Mouse (Mus musculus): ENCODE measurements around the gene Runx1. TPM values are rescaled to one million over a fixed set of nuclear protein-coding genes. Genes with fewer than 3 reads are reported as not detected.
A peak's percentile ranks its signal among the peaks of the same experiment; 100 is the strongest.

The Runx1 gene
- polyA plus RNA-seq, 1 experiment from 2014 or later: 3.3 TPM

DNA sequence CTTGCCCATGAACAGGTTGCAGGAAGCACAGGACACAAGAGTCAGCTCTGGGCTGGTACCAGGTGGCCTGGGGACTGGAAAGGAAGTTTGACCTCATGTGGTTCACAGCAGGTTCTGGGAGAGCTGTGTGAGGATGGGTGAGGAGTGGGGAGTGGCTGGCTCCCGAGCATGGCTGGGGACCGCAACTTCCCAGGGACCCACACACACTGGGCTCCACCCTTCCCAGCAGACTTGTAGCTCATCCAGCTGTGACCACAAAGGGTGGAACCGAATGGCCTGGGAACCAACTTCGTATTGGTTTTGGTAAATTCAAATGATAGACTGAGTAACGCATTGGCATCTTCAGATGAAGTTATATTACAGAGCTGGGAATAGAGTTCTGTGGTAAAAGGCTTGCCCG lies 43.5 kb downstream of the Runx1 start:
- Histone ChIP-seq H3K4me1 (replicated peaks; ENCODE audit: control insufficient read depth, insufficient read depth, low read length) (0 out of 2 replicates have a peak, but pooled peaks cover 10% of the 10 kb centered on the region), H3K9me3 (ENCODE audit: control insufficient read depth, low read length) (no peaks in the 10 kb centered on the region), H3K4me3 (ENCODE audit: low read depth, low read length) (no peak overlapping the region), H3K27ac (ENCODE audit: low read depth) (no peak overlapping the region), H3K4me2 (ENCODE audit: low read length) (no peak overlapping the region), H3K27me3 (replicated peaks; ENCODE audit: control insufficient read depth, insufficient read depth, low read length) (no peaks in the 10 kb centered on the region; the same call in 1 of the 2 replicates), H3K36me3 (ENCODE audit: control insufficient read depth, insufficient read depth, low read length) (no peaks in the 10 kb centered on the region), H3K9ac (ENCODE audit: low read length) (no peak overlapping the region)
- WGBS: 75% methylated on average over 6 of the region's 6 CpGs
- ATAC-seq (replicated peaks; ENCODE audit: low FRiP score, low TSS enrichment, low read depth): no peak
- DNase-seq (ENCODE audit: low spot score): no peak

DNA sequence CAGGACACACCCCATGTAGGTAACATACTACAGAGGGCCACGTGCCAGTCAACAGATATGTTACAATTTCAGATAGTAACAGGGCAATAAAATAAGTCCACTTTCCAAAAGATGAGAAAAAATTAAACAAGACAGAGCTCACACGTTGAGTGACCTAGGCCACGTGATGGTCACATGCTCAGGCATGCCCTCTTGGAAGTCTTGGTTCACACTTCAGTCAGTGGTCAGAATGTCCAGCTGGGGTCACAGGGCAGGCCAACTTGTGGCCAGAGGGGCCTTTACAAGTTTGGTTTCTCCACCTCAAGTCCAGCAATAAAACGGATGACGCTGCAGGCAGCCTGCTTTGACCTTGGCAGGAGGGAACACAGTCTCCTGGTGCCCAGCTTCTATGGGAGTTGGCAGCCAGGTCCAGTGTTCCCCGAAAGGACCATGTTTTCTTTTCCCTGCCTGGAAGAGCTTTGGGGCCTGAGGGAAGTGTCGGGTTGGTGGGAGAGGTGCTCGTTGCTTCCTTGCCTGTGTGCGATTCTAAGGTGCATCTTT lies 46.0 kb downstream of the Runx1 start:
- Histone ChIP-seq H3K27ac (ENCODE audit: low read depth) (no peak overlapping the region), H3K4me3 (ENCODE audit: low read depth, low read length) (no peak overlapping the region), H3K27me3 (replicated peaks; ENCODE audit: control insufficient read depth, insufficient read depth, low read length) (no peaks in the 10 kb centered on the region; the same call in 1 of the 2 replicates), H3K9ac (ENCODE audit: low read length) (no peak overlapping the region), H3K4me2 (ENCODE audit: low read length) (no peak overlapping the region), H3K36me3 (ENCODE audit: control insufficient read depth, insufficient read depth, low read length) (no peaks in the 10 kb centered on the region), H3K9me3 (ENCODE audit: control insufficient read depth, low read length) (no peaks in the 10 kb centered on the region), H3K4me1 (replicated peaks; ENCODE audit: control insufficient read depth, insufficient read depth, low read length) (0 out of 2 replicates have a peak, but pooled peaks cover 10% of the 10 kb centered on the region)
- DNase-seq (ENCODE audit: low spot score) (no peak), ATAC-seq (replicated peaks; ENCODE audit: low FRiP score, low TSS enrichment, low read depth) (no peak)
- WGBS: 84% methylated on average over 9 of the region's 9 CpGs

DNA sequence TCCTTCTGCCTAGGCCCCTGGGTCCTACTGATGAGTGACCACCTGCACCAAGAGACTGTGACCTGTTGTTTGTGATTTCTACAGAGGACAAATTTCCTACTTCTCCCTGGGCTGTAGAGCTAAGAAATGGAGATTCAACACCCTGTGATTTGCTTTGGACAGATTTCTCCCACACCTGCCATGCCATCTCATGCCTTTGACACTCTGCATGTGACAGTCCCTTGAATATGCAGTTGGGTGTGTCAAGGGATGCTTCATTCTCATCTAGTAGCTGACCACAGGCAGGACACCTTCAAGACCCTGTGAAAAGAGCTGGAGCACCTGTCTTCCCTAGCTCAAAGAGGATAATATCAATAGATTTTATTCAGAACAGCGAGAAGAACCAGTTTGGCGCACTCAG lies 46.8 kb downstream of the Runx1 start:
- ATAC-seq (replicated peaks; ENCODE audit: low FRiP score, low TSS enrichment, low read depth) (no peak), DNase-seq (ENCODE audit: low spot score) (no peak)
- H3K4me1 ChIP-seq (replicated peaks; ENCODE audit: control insufficient read depth, insufficient read depth, low read length): 0 out of 2 replicates have a peak, but pooled peaks cover 10% of the 10 kb centered on the region
- 88% methylated on average over 2 of the region's 2 CpGs for WGBS
- H3K27ac ChIP-seq (ENCODE audit: low read depth): 0 out of 2 replicates have a peak overlapping the region, but pooled peaks have one; percentile 14
- no peak overlapping the region for H3K4me3 ChIP-seq (ENCODE audit: low read depth, low read length)
- H3K9ac ChIP-seq (ENCODE audit: low read length): no peak overlapping the region
- no peak overlapping the region for H3K4me2 ChIP-seq (ENCODE audit: low read length)
- no peaks in the 10 kb centered on the region for H3K9me3 ChIP-seq (ENCODE audit: control insufficient read depth, low read length)
- no peaks in the 10 kb centered on the region for H3K36me3 ChIP-seq (ENCODE audit: control insufficient read depth, insufficient read depth, low read length)
- H3K27me3 ChIP-seq (replicated peaks; ENCODE audit: control insufficient read depth, insufficient read depth, low read length): no peaks in the 10 kb centered on the region; the same call in 1 of the 2 replicates

DNA sequence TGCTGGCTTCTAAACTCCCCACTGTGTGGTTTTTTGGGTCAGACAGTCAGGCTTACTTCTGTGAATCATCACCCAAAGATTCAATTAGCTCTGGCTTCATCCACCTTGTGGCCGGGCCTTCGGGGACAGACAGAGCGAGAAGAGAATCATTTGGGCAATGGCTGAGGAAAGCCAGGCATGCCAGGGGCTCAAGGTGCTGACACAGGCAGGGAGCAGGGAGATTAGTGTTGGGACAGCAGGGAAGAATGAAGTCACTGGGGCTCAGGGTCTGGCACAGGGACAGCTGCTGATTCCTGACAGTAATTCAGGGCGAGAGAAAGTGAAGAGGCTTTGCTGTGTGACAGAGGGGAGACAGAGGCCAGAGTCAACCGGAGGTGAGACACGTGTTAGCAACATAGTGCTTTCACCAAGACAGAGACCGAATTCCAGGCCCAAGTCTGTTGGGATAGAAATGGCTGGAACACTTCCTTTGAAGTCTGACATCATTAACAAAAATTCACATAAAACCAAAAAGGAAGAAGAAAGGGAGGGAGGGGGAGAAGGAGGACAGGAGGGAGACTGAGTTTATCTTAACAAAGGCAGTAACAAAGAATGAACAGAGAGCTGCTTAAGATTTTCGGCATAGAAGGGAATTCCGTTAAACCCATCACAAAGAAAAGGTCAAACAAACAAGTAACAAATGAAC lies 47.7 kb downstream of the Runx1 start:
- DNase-seq (ENCODE audit: low spot score): no peak
- no peak overlapping the region for H3K9ac ChIP-seq (ENCODE audit: low read length)
- H3K4me3 ChIP-seq (ENCODE audit: low read depth, low read length): no peak overlapping the region
- 0 out of 2 replicates have a peak, but pooled peaks cover 7% of the 10 kb centered on the region for H3K4me1 ChIP-seq (replicated peaks; ENCODE audit: control insufficient read depth, insufficient read depth, low read length)
- 0 out of 2 replicates have a peak overlapping the region, but pooled peaks have one; percentile 14 for H3K27ac ChIP-seq (ENCODE audit: low read depth)
- H3K36me3 ChIP-seq (ENCODE audit: control insufficient read depth, insufficient read depth, low read length): no peaks in the 10 kb centered on the region
- H3K27me3 ChIP-seq (replicated peaks; ENCODE audit: control insufficient read depth, insufficient read depth, low read length): no peaks in the 10 kb centered on the region; the same call in 1 of the 2 replicates
- no peak overlapping the region for H3K4me2 ChIP-seq (ENCODE audit: low read length)
- no peak for ATAC-seq (replicated peaks; ENCODE audit: low FRiP score, low TSS enrichment, low read depth)
- WGBS: 30% methylated on average over 9 of the region's 9 CpGs
- H3K9me3 ChIP-seq (ENCODE audit: control insufficient read depth, low read length): no peaks in the 10 kb centered on the region

DNA sequence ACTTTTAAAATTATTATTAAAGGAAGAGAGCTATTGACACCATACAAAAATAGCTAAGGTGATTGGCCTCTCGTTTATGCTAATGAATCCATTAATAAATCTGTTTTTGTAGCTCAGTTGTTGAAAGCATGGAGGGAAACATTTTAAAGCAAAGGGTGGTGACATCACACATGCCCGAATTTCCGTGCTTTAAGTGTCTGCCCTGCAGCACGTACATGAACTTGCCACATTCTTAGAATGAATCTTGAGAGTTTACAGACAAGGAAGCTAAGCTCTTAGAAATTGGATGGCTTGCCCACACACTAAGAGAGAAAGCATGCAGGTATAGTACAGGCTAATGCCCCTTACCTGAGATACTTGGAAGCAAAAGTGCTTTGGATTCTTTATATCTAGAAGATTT lies 58.1 kb downstream of the Runx1 start:
- Histone ChIP-seq H3K4me2 (ENCODE audit: low read length) (no peak overlapping the region), H3K4me3 (ENCODE audit: low read depth, low read length) (no peak overlapping the region), H3K4me1 (replicated peaks; ENCODE audit: control insufficient read depth, insufficient read depth, low read length) (no peaks in the 10 kb centered on the region), H3K36me3 (ENCODE audit: control insufficient read depth, insufficient read depth, low read length) (no peaks in the 10 kb centered on the region), H3K9me3 (ENCODE audit: control insufficient read depth, low read length) (no peaks in the 10 kb centered on the region), H3K9ac (ENCODE audit: low read length) (no peak overlapping the region), H3K27me3 (replicated peaks; ENCODE audit: control insufficient read depth, insufficient read depth, low read length) (no peaks in the 10 kb centered on the region), H3K27ac (ENCODE audit: low read depth) (no peak overlapping the region)
- ATAC-seq (replicated peaks; ENCODE audit: low FRiP score, low TSS enrichment, low read depth) (no peak), DNase-seq (ENCODE audit: low spot score) (no peak)
- 85% methylated on average over 4 of the region's 4 CpGs for WGBS

DNA sequence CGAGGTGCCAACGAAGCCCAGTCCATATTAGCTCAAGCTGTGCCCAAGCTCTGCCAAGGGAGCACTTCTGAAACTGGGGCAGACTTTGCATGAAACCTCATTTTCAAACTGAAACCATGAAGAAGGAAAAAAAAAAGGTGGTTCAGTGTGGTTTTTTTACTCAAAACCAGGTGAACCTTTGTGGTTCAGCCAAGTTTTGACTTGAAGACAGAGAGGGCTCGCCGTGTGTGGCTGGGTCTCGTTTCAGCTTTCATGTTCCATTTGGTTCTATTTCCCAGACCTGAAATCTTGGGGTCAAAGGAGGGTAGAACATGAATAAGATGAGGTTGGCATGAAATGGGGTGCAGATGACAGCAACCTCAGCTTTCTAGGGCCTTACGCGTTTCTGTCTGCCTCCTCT lies 58.5 kb downstream of the Runx1 start:
- no peaks in the 10 kb centered on the region for H3K27me3 ChIP-seq (replicated peaks; ENCODE audit: control insufficient read depth, insufficient read depth, low read length)
- H3K4me1 ChIP-seq (replicated peaks; ENCODE audit: control insufficient read depth, insufficient read depth, low read length): no peaks in the 10 kb centered on the region
- no peak overlapping the region for H3K4me3 ChIP-seq (ENCODE audit: low read depth, low read length)
- H3K27ac ChIP-seq (ENCODE audit: low read depth): no peak overlapping the region
- DNase-seq (ENCODE audit: low spot score) (no peak), ATAC-seq (replicated peaks; ENCODE audit: low FRiP score, low TSS enrichment, low read depth) (no peak)
- no peaks in the 10 kb centered on the region for H3K9me3 ChIP-seq (ENCODE audit: control insufficient read depth, low read length)
- H3K9ac ChIP-seq (ENCODE audit: low read length): no peak overlapping the region
- H3K36me3 ChIP-seq (ENCODE audit: control insufficient read depth, insufficient read depth, low read length): no peaks in the 10 kb centered on the region
- no peak overlapping the region for H3K4me2 ChIP-seq (ENCODE audit: low read length)
- WGBS: 88% methylated on average over 7 of the region's 7 CpGs

DNA sequence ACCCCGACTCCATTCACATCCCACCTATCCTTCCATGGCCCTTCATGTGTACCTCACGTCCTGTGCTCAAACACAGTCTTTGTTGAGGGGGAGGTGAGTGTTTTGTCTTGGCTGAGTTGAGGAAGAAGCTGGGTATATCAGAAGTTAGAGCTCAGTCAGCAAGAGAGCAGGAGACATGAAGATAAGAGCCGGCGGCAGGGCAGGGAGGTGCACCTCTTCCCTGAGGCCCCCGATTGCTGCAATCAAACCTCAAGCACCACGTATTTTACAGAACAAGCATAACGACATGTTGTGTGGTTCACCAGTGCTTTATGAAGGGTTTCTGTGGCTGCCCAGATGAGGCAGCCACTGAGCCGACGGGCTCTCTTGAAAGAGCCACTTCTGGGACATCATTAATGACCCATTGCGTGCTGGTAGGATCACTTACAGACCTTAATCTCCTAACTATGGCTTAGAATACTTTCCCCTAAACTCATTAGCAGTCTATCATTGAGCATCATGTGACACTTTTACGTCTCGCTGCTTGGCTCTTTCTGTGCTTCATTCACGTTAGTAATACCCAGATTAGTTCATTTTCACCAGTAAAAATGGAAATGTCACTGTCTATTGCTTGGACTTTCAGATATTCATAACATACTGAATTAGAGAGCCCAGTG lies 61.1 kb downstream of the Runx1 start:
- Histone ChIP-seq H3K9ac (ENCODE audit: low read length) (no peak overlapping the region), H3K36me3 (ENCODE audit: control insufficient read depth, insufficient read depth, low read length) (no peaks in the 10 kb centered on the region), H3K9me3 (ENCODE audit: control insufficient read depth, low read length) (no peaks in the 10 kb centered on the region), H3K27ac (ENCODE audit: low read depth) (no peak overlapping the region), H3K27me3 (replicated peaks; ENCODE audit: control insufficient read depth, insufficient read depth, low read length) (no peaks in the 10 kb centered on the region), H3K4me2 (ENCODE audit: low read length) (no peak overlapping the region), H3K4me3 (ENCODE audit: low read depth, low read length) (no peak overlapping the region), H3K4me1 (replicated peaks; ENCODE audit: control insufficient read depth, insufficient read depth, low read length) (0 out of 2 replicates have a peak, but pooled peaks cover 6% of the 10 kb centered on the region)
- WGBS: 81% methylated on average over 13 of the region's 13 CpGs
- ATAC-seq (replicated peaks; ENCODE audit: low FRiP score, low TSS enrichment, low read depth) (no peak), DNase-seq (ENCODE audit: low spot score) (no peak)

DNA sequence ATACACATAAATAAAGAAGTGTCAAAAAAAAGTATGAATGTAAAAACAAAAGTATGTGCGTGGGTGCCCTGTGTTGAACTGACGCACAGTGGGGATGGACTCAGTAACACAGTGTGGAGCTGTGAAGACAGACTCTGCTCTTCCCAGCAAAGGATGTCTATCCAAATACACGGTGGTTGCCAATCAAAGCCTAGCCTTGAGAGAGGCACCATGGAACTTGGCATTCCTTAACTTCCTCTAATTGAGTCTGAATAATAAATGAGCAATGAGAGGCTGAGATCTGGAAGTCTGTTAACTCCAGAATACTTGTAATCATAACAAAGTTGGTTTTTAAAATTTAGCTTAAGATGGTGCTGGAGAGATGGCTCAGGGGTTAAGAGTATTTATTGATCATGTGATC lies 62.3 kb downstream of the Runx1 start:
- H3K36me3 ChIP-seq (ENCODE audit: control insufficient read depth, insufficient read depth, low read length): no peaks in the 10 kb centered on the region
- H3K9ac ChIP-seq (ENCODE audit: low read length): no peak overlapping the region
- no peak overlapping the region for H3K27ac ChIP-seq (ENCODE audit: low read depth)
- H3K4me3 ChIP-seq (ENCODE audit: low read depth, low read length): no peak overlapping the region
- no peaks in the 10 kb centered on the region for H3K27me3 ChIP-seq (replicated peaks; ENCODE audit: control insufficient read depth, insufficient read depth, low read length)
- H3K4me2 ChIP-seq (ENCODE audit: low read length): no peak overlapping the region
- 94% methylated on average over 3 of the region's 3 CpGs for WGBS
- ATAC-seq (replicated peaks; ENCODE audit: low FRiP score, low TSS enrichment, low read depth) (no peak), DNase-seq (ENCODE audit: low spot score) (no peak)
- no peaks in the 10 kb centered on the region for H3K9me3 ChIP-seq (ENCODE audit: control insufficient read depth, low read length)
- 0 out of 2 replicates have a peak, but pooled peaks cover 6% of the 10 kb centered on the region for H3K4me1 ChIP-seq (replicated peaks; ENCODE audit: control insufficient read depth, insufficient read depth, low read length)
